Mouse (Mus musculus): ENCODE data around the gene Hk1. TPM values are rescaled to one million over a fixed set of nuclear protein-coding genes. Genes with fewer than 3 reads are reported as not detected.

Gene Hk1
- polyA plus RNA-seq, 1 experiment from 2014 or later = 38.0 TPM

DNA sequence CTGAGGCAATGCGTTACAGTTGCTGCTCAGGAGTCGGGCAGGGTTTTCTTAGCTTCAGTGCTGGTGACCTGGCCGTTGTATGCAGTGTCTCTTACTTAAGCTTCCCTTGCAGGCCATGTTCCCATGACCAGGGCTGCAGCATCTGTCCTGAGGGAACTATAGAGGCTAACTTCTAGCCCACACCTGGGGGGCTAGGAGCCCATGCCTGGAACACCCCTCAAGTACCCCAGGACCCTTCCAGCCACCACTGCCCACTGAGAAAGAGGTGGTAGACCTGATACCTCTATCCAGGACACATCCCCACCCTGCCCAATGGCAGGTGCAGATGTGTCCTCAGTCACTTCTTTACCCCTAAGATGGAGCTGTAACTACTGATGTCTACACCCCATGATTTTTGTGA lies 38.7 kb downstream of the Hk1 start:
- H3K27ac ChIP-seq = peak overlapping the region; percentile 86
- H3K4me1 ChIP-seq (replicated peaks) = peaks cover 42% of the 10 kb centered on the region
- peak overlapping the region; percentile 93 for H3K4me2 ChIP-seq
- no peaks in the 10 kb centered on the region for H3K27me3 ChIP-seq
- no peaks in the 10 kb centered on the region for H3K9me3 ChIP-seq
- no peak for ATAC-seq (ENCODE audit: insufficient number of reproducible peaks, insufficient read depth, low FRiP score, low TSS enrichment, low read depth)
- no peaks in the 10 kb centered on the region for H3K36me3 ChIP-seq
- H3K9ac ChIP-seq (replicated peaks) = peak overlapping the region; percentile 62; the same call in 1 of the 2 replicates
- 29% methylated on average over 3 of the region's 3 CpGs for WGBS
- peak overlapping the region; percentile 73 for H3K4me3 ChIP-seq (replicated peaks)

DNA sequence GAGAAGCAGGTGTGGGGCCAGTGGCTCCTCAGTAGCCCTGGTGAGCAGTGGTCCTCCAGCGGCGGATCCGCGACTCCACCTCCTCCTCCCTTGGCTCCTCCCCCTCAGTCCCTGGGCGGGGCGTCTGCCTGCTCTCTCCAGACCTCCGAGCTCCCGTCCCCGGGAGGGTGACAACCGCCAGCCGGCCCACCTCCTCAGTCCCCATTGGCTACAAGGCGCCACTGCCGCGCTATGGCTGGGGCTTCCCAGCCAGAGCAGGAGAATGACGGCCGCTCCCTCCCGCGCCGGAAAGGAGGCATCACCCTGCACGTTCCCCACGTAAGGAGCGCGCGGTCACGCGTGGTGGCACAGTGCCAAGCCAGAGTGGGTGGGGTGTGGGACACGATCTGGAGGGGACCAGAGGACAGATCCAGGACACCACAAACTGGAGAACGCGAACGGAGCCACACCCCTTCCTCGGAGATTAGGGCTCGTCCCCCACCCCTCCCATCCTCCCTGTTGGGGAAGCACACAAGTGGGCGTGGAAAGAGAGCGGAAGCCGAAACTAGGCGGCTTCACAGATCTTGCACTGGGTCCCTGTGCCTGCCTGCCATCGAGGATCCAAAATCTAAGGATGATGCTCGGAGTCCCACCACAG lies 39.5 kb downstream of the Hk1 start:
- Histone ChIP-seq H3K27ac (peak overlapping the region; percentile 86), H3K4me3 (replicated peaks) (peak overlapping the region; percentile 73), H3K4me1 (replicated peaks) (peaks cover 49% of the 10 kb centered on the region), H3K27me3 (no peaks in the 10 kb centered on the region), H3K9me3 (no peaks in the 10 kb centered on the region), H3K36me3 (no peaks in the 10 kb centered on the region), H3K4me2 (peak overlapping the region; percentile 93), H3K9ac (replicated peaks) (peak overlapping the region; percentile 62)
- WGBS = under 1% methylated on average over 38 of the region's 38 CpGs
- peak; percentile 97 for ATAC-seq (ENCODE audit: insufficient number of reproducible peaks, insufficient read depth, low FRiP score, low TSS enrichment, low read depth)

DNA sequence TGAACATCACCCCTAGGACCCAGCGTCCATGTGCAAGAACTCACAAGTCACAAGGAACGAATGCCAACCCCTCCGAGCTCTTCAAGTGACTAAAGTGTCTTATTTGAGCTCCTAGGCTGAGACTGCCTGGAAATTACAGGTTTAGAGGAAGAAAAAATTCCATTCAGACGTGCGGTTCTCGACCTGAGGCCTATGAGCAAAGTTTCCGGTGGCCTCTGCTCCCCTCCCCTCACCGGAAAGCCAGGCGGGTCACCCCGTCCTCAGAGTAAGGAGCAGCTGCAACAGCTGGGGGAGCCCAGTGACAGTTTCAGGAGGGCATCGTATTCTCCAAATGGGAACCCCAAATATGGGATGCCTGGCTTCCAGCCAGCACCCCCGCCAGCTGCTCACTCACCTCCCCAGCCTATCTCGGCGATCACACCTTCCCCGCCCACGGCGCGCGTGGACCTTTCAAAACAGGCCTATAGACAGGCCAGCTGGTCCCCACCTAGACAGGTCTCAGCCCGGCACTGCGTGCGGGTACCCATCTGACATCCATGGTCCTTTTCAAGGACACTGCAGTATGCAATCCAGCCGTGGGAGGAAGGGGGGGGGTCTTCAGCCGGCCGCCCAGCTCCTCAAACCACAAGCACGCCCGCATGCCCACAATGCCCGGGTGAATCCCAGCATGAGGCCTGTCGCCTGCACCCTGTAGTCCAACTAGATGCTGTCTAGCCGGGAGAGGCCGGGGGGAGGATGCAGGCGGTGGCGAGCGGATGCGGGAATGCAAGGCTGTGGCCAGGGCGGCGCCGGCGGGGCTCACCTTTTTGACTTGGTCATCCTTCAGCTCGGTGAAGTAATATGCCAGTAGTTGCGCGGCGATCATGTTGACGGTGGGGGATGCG lies 40.3 kb downstream of the Hk1 start:
- Histone ChIP-seq H3K9me3 (no peaks in the 10 kb centered on the region), H3K36me3 (no peaks in the 10 kb centered on the region), H3K9ac (replicated peaks) (peak overlapping the region; percentile 62), H3K4me1 (replicated peaks) (peaks cover 51% of the 10 kb centered on the region), H3K4me2 (peak overlapping the region; percentile 93), H3K27ac (peak overlapping the region; percentile 86), H3K4me3 (replicated peaks) (peak overlapping the region; percentile 73), H3K27me3 (no peaks in the 10 kb centered on the region)
- ATAC-seq (ENCODE audit: insufficient number of reproducible peaks, insufficient read depth, low FRiP score, low TSS enrichment, low read depth) = peak; percentile 29; the same call in 1 of the 2 replicates
- WGBS = 4% methylated on average over 45 of the region's 45 CpGs

DNA sequence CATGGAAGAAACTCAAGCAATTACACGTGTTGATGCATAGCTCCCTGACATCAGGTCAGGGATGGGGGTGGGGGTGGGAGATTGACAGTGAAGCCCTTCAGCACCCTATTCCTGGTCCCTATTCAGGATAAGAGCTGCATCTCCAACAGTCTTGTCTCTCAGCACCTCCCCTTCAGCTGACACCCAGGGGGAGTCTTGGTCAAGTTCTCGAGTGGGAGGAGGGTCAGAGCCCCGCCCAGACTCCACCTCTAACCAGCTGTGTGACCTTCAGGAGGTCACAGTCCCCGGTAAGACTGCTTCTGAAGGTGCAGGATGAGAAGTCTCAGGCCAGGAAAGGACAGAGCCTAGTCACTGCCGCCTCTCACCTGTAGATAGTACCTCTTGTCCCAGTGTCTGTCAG lies 41.1 kb downstream of the Hk1 start:
- H3K4me2 ChIP-seq = peak overlapping the region; percentile 93
- H3K4me1 ChIP-seq (replicated peaks) = peaks cover 51% of the 10 kb centered on the region
- no peaks in the 10 kb centered on the region for H3K36me3 ChIP-seq
- peak overlapping the region; percentile 73; the same call in 1 of the 2 replicates for H3K4me3 ChIP-seq (replicated peaks)
- WGBS = 29% methylated on average over 5 of the region's 5 CpGs
- H3K27me3 ChIP-seq = no peaks in the 10 kb centered on the region
- ATAC-seq (ENCODE audit: insufficient number of reproducible peaks, insufficient read depth, low FRiP score, low TSS enrichment, low read depth) = no peak
- H3K9ac ChIP-seq (replicated peaks) = no peak overlapping the region
- H3K9me3 ChIP-seq = no peaks in the 10 kb centered on the region
- no peak overlapping the region for H3K27ac ChIP-seq

DNA sequence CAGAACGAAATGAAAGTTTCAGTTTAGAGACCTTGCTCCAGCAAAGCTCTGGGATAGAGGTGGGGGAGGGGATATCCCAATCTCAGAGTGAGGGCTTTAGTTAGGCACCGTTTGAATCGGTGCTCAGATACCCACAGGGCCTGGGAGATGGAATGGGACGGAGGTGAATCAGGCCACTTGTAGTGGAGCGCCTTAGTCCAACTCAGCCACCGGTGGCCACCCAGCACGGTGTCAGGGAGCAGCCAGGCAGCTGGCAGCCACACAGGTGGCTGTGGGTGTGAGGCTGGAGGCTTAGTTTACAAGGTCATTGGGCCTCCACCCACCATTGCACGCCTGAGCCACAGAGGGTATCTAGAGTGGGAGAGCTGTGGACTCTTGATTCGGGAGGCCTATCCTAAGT lies 41.5 kb downstream of the Hk1 start:
- Histone ChIP-seq H3K4me1 (replicated peaks) (peaks cover 51% of the 10 kb centered on the region), H3K9me3 (no peaks in the 10 kb centered on the region), H3K36me3 (no peaks in the 10 kb centered on the region), H3K27me3 (no peaks in the 10 kb centered on the region), H3K4me3 (replicated peaks) (no peak overlapping the region), H3K9ac (replicated peaks) (no peak overlapping the region), H3K4me2 (peak overlapping the region; percentile 93), H3K27ac (no peak overlapping the region)
- ATAC-seq (ENCODE audit: insufficient number of reproducible peaks, insufficient read depth, low FRiP score, low TSS enrichment, low read depth) = no peak
- WGBS = 45% methylated on average over 9 of the region's 9 CpGs

DNA sequence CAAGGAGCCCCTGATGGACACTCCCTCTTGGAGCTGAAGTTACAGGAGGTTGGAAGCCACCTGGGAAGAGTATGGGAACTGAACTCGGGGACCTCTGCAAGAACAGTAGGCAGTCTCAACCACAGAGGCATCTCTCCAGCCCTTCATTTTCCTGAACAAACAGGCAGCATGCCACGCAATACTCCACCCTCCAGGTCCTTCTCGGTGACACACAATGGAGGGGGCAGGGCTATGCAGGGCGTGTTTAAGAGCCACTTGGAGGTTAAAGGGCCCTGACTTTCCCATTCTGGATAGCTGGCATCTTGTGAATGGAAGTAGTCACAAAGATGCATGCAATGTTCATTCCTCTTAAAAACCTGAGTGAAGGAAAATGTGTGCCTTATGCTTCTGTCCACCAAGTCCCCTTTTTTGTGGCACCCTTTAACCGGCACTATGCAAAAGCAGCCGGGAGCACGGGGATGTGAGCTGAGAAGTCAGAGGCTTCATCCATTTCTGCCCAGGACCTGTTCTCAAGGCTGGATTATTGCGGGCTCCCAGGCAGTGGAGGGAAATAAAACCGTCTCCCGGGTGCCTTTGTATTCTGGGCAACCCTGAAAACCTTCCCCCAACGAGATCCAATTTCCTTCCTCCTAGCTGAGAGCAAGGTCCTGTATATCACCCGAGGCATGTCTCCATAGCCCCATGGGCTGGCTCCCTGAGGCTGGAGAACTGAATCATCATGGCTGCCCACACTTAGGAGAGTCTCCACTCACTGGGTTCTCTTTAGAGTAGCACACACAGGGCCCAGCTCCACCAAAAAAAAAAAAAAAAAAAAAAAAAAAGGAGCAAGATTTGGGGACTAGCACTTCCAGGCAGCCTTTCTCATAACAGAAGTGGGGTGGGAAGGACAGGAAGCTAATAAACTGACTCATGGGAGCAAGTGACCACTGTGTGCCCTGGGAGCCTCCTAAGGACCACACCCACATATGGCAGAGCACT lies 42.8 kb downstream of the Hk1 start:
- Histone ChIP-seq H3K27ac (peak overlapping the region; percentile 76), H3K9me3 (no peaks in the 10 kb centered on the region), H3K4me2 (no peak overlapping the region), H3K9ac (replicated peaks) (peak overlapping the region; percentile 31; the same call in 1 of the 2 replicates), H3K4me1 (replicated peaks) (peaks cover 62% of the 10 kb centered on the region), H3K27me3 (no peaks in the 10 kb centered on the region), H3K4me3 (replicated peaks) (no peak overlapping the region), H3K36me3 (no peaks in the 10 kb centered on the region)
- 29% methylated on average over 12 of the region's 12 CpGs for WGBS
- ATAC-seq (ENCODE audit: insufficient number of reproducible peaks, insufficient read depth, low FRiP score, low TSS enrichment, low read depth) = no peak

DNA sequence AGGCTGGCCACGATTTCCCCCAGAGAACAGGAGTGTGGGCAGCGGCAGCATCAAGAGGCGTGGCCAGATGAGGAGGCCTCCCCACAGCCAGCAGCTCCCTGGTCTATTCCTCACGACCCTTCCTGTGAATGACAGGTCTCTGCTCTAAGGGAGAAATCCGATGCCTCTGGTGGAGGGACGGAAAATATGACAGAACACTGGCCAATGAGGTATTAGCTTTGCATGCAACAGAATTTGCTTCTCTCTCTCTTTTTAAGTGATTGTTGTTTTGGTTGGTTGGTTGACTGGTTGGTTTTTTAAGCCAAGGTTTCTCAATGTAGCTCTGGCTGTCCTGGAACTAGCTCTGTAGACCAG lies 44.3 kb downstream of the Hk1 start:
- Histone ChIP-seq H3K9ac (replicated peaks) (no peak overlapping the region), H3K27me3 (no peaks in the 10 kb centered on the region), H3K36me3 (no peaks in the 10 kb centered on the region), H3K4me1 (replicated peaks) (peaks cover 54% of the 10 kb centered on the region), H3K27ac (no peak overlapping the region; the same call in 1 of the 2 replicates), H3K4me3 (replicated peaks) (no peak overlapping the region), H3K9me3 (no peaks in the 10 kb centered on the region), H3K4me2 (no peak overlapping the region)
- 24% methylated on average over 6 of the region's 6 CpGs for WGBS
- no peak for ATAC-seq (ENCODE audit: insufficient number of reproducible peaks, insufficient read depth, low FRiP score, low TSS enrichment, low read depth)

DNA sequence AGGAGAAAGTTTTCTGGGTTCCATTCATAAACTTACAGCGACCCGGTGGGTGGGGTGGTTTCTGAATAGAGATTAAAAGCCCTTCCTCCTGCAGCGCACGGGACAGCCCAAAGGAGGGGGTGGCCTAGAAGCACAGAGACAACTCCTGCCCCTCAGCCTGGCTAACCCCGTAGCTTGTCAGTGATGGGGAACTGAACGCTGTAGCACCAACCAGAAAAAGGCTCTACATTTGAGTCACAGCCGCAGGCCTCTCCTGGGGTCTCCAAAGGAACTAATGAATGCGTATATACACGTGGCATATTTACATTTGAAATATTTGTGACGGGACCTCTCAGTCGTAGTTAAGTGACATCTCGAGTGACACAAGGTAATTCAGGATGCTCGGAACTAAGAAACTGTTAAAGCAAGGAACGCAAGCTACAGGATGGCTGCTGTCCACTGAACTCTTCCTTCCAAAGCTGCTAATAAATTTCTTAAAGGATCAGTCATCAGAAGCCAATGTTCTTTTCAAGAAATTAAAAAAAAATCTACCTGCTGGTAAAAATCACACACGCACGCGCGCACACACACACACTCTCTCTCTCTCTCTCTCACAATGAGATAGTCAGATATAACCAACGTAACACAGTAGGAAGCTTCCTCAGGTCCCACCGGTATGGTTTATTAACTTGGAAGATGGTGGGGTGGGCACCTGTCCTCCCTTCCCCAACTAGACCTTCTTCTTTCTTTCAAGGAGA lies 44.9 kb downstream of the Hk1 start:
- Histone ChIP-seq H3K4me1 (replicated peaks) (peaks cover 58% of the 10 kb centered on the region), H3K9ac (replicated peaks) (no peak overlapping the region), H3K4me2 (no peak overlapping the region), H3K27me3 (no peaks in the 10 kb centered on the region), H3K27ac (no peak overlapping the region; the same call in 1 of the 2 replicates), H3K4me3 (replicated peaks) (no peak overlapping the region), H3K9me3 (no peaks in the 10 kb centered on the region), H3K36me3 (no peaks in the 10 kb centered on the region)
- 60% methylated on average over 20 of the region's 20 CpGs for WGBS
- ATAC-seq (ENCODE audit: insufficient number of reproducible peaks, insufficient read depth, low FRiP score, low TSS enrichment, low read depth) = no peak

DNA sequence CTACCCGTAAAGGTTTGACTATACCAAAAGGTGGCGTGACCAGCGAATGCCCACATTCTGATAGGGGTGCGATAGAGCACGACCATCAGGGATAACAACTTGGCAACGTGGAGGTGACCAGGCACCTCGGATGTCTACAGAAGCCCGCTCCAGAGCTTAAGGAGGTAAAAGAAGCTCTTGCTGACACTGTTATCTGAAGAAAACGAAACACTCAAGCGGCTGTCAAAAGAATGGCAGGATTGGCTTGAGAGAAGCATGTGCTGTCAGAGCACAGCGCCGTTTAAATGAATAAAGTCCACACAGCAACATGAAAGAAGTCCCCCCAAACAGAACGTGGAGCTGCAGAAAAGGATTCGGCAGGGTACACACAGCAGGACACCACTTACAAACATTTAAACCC lies 46.4 kb downstream of the Hk1 start:
- H3K27ac ChIP-seq = no peak overlapping the region
- WGBS = 79% methylated on average over 14 of the region's 14 CpGs
- no peaks in the 10 kb centered on the region for H3K27me3 ChIP-seq
- no peak overlapping the region for H3K9ac ChIP-seq (replicated peaks)
- H3K4me1 ChIP-seq (replicated peaks) = peaks cover 46% of the 10 kb centered on the region
- H3K4me3 ChIP-seq (replicated peaks) = no peak overlapping the region
- no peaks in the 10 kb centered on the region for H3K36me3 ChIP-seq
- no peak overlapping the region for H3K4me2 ChIP-seq
- H3K9me3 ChIP-seq = no peaks in the 10 kb centered on the region
- ATAC-seq (ENCODE audit: insufficient number of reproducible peaks, insufficient read depth, low FRiP score, low TSS enrichment, low read depth) = no peak

DNA sequence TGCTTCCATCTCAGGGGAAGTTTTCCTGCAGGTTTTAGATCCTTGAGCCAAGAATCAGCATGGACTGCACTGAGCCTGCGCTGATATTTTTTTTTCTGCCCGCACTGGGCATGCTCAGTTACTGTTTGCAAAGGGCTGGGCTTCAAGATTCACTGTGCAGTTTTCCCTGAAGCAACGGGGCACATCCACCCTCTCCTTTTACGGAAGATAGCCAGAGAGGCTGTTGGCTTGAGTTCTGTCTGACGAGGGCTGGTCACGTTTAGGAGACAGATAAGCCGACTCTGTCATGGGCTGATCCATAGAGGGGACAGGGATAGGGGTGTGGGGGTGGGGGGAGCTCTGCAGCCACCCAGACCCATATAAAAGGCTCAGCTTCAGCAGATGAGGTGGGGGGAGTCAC lies 47.2 kb downstream of the Hk1 start:
- peak overlapping the region; percentile 13; the same call in 1 of the 2 replicates for H3K4me2 ChIP-seq
- no peak overlapping the region for H3K9ac ChIP-seq (replicated peaks)
- H3K36me3 ChIP-seq = no peaks in the 10 kb centered on the region
- no peaks in the 10 kb centered on the region for H3K9me3 ChIP-seq
- H3K4me3 ChIP-seq (replicated peaks) = no peak overlapping the region
- no peak overlapping the region for H3K27ac ChIP-seq
- H3K4me1 ChIP-seq (replicated peaks) = peaks cover 40% of the 10 kb centered on the region
- H3K27me3 ChIP-seq = no peaks in the 10 kb centered on the region
- ATAC-seq (ENCODE audit: insufficient number of reproducible peaks, insufficient read depth, low FRiP score, low TSS enrichment, low read depth) = no peak
- WGBS = 42% methylated on average over 7 of the region's 7 CpGs
